Mouse (Mus musculus): ENCODE measurements around the gene Rnf180. TPM values are rescaled to one million over a fixed set of nuclear protein-coding genes. Genes with fewer than 3 reads are reported as not detected.
"Not testable (repeated sequence)": the region's sequence is repeated elsewhere in the genome, so short reads cannot be mapped to it uniquely, and the experiment has no call there.

The Rnf180 gene
- total RNA-seq (2021): under 1 TPM; 0.14 to 0.21 TPM
- long read RNA-seq, experiment 1: 0 reads
- long read RNA-seq, experiment 2: 0 reads

DNA sequence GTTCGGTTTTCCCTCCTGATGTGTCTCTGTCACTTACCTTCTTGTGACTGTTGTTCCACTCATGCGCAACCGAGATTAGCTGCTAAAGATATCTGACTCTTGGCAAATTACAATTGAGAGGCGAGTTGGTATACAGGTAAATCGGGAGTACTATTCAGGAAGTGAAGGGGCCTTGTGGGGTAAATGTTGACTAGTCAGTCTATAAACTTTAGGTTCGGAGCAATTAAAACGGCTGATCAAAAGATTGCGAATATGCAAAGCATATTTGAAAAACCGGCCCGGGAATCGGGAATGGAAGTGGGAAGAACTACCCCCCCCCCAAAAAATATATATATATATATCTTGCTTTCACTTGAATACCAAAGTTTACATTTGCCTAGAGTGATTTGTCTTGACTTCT is at the start of gene Rnf180:
Rnf180 (minus strand) TSS at position 101 of the 400 bp plus-strand sequence.
- DNase-seq (ENCODE audit: low spot score): no peak

DNA sequence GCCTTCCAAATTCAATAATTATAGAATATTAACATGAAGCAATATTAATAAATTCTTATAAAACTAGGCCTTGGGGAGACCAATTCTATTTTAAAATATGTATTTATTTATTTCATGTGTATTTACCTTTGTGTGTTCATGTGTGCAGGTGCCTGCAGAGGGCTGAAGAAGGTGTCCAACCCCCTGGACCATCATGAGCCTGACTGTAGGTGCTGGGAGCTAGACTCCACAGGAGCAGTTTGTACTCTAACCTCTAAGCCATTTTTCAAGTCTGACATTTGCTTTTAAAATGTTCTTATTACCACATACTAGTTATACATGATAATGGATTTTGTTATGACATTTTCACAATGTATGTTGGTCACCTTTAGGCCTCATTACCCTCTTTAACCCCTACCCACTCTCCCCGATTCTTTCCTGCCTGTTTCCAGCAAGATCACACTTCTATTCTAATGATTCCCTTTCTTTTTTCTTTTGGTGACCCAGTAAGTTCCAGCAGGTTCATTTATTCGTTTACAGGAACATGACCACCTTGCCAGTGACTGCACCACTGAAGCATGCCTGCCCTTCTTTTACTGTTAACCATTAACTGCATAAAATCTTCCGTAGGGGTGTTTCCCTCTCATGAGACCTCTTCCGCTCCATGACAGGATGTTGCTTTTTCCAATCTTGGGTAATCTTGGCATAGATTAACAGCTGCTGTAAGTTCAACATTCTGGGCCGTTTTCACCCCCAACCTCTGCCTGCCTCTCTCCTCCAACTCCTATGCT is 36.8 kb upstream of the Rnf180 start:
- DNase-seq (ENCODE audit: low spot score): no peak

DNA sequence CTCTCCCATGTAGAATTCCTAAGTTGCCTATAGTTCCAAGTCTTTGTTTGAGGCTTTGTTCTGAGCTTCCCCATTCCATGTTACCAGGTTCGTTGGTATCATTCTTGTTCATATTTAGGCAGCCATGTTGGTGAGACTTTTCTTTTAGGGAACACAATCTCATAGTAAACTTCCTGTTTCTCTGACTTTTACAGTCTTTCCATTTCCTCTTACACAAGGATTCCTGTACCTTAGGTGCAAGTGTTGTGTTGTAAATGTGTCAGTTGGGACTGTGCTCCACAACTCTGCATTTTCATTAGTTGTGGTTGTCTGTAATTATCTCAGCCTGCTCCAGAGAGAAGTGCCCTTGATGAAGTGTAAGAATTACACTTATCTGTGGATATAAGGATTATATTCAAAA is 32.3 kb upstream of the Rnf180 start:
- DNase-seq (ENCODE audit: low spot score): no peak

DNA sequence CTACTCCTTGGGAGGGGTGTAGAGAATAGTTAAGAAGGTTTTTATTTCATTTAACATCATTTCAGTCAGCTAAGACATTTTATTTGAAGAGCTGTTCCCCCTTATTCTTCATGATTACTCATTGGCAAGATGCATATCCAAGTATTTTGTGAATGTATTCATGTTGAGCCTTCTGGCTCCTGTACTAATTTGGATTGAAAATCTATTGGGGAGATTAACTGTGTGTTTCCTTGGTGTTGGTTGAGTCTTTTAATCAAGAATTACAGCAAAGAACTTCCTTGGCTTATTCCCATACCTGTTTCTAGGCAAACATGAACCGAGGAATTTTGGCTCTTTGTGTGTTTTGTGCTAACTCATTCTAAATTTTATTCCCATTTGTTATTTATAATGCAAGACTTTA is 22.3 kb upstream of the Rnf180 start:
- DNase-seq (ENCODE audit: low spot score): no peak

DNA sequence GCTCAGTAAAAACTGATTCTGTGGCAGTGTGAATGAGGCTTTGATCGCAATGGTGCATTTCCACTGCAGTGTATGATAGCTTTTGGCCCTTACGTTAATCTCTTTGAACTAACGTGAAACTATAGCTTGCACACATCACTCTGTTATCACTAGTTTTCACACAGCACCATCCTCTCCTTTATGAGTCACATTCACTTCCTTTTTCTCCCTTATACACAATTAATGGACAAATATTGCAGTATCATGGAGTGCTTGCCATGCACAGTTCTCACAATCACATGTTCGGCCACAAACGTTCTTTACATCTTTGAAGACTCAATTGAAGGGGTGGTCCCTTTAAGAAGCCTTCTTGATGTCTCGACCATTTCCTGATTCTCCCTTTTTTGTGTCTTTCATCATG is 21.4 kb upstream of the Rnf180 start:
- DNase-seq (ENCODE audit: low spot score): no peak

DNA sequence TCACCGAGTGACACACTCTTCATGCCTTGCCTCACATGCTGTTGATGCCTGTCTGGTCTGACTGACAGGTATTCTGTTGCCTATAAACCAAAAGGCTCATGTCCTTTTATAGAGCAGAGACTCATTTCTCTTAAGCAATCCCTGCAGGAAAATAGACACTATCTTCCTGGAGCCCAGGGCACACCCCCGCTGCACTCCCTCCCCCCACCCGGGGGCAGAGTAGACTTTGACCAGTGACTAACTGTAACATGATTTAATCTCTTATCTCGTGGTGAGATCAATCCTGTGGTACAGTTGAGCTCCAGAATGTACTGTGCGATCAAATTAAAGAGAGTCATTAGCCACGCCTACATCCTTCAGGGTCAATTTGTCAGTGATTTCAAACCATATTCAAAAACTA is 18.1 kb upstream of the Rnf180 start:
- no peak for DNase-seq (ENCODE audit: low spot score)

DNA sequence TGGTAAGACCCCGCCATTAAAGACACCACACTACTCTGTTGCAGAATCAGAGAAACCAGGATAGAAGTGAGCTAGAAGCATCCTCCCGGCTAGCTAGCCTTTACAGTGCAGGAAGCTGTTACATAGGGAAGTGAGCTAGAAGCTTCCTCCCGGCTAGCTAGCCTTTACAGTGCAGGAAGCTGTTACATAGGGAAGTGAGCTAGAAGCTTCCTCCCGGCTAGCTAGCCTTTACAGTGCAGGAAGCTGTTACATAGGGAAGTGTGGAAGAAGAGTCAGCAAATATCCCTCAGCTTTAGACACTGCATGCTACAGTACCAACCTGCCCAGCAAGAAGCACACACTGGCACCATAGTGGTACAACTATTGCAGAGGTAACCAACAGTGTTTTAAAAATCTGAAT is 15.9 kb upstream of the Rnf180 start:
- not testable (repeated sequence) for DNase-seq (ENCODE audit: low spot score)

DNA sequence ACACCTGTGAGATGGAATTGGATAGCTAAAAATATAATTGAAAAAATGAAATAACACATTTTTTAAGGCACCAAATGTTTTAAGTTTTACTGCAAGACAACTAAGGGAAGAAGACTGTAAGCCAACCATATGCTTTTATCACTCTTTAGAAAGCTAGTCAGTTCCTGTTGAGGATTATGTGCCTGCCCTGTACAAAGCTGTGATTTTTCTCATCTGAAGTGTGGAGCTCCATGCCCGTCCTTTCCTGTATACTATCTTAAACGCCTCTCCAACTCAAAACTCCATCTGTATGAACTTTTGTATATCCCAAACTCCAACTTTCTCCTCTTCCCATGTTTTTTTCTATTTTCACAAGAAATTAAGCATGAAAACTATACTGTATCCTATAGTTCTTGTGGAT is 10.9 kb upstream of the Rnf180 start:
- DNase-seq (ENCODE audit: low spot score): no peak

DNA sequence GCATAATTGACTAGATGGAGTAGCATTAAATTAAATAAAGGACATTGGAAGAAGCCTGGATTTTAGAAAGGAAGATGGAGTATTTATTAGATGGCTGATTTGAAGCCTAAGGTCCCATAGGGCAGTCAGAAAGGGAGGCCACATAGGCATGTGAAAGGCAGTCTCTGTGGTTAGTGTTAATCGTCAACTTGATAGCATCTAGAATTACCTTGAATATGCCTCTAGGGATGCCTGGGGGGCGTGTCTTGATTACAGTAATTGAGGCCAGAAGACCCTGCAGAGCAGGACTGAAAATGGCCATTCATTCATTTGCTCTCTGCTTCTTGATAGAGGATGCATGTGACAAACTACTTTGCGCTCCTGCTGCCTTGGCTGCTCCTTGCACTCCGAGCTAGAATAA is 9.4 kb upstream of the Rnf180 start:
- DNase-seq (ENCODE audit: low spot score): no peak

DNA sequence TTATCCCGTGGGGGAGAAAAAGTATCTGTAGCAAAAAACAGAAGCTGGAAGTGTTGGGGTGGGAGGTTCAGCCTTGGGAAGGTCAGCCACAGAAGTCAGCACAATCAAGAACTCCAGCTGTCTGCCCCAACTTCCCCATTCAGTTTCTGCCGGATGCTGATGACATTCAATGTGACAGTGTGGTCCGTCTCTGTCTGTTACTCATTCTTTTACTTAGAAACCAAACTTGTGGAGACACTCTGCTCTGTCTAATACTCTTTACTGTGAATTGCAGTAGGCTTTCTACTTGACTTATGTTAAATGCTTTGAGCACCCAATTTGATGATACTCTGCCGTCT is 5.4 kb upstream of the Rnf180 start:
- no peak for DNase-seq (ENCODE audit: low spot score)

DNA sequence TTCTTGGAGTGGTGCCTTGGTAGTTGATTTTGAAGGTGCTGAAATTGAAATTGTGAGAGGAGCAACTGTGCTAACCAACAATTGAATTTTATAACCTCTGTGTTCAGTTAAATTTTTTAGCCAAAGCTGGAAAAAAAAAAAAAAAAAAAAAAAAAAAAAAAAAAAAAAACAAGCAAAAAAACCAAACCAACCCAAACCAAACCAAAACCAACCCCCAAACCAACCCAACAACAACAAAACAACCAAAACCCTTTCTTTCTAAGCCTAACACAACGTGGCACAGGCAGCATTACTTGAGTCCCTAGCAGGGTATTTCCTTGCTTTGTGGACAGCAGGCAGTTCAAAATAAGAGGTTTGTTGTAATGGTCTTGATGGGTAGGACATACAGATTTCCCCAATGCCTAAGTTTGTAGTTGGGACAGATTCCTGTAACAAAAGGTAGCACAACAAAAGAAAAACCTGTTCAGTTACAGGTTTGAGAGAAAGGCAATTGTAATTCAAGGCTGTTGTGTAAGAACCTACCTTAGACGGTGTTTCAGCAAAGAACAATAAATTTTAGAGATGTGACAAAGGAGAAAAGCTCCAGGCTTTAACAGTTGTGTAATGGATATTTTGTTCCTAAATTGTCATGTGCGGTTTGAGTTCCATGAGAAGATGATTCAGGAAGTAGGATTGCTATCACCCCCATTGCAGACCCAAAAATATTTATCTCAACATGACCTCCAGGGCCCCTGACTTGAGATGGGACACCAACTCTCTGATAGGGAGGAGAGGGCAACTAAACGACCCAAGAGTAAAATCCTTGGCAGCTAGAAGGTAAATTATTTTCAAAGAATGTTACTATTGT is 4.8 kb upstream of the Rnf180 start:
- DNase-seq (ENCODE audit: low spot score): no peak

DNA sequence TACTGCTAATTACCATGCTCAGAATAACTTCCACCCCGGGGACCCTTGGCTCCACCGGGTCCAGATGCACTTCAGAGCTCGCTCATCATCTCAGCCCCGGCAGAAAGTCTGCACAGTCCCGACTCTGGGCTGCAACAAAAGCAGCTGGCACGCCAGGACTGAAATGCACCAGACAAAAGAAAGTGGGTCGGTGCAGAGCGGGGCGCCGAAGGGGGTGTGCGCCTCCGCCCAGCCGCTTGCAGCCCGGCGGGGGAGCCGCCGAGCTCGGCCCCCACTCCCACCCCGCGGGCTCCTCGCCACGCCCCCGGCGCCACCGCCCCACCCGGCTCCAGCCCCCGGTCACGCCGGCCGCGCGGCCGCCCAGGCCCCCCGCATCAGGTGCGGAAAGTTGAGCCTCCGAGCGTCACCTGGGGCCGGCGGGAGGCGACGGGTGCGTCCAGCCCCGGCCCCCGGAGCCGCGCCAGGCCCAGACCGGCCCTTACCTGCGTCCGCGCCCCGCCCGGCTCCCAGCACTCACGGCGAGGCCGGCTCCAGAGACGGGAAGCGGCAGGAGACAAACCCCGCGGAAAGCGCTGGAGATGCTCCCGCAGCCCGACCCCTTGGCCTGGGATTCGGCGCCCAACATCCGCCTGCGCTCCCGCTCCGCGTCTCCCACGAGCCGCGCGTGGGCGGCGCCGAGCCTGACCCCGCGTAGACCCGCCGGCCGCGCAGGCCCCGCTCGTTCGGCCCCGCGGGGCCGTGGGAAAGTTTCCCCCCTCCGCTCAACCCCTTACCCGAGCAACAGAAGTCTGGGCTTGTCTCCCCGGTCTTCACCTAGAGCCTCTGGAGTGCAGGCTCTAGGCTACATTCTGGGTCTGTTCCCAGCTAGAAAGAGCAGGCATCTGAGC is 591 bp downstream of the Rnf180 start:
- no peak for DNase-seq (ENCODE audit: low spot score)

DNA sequence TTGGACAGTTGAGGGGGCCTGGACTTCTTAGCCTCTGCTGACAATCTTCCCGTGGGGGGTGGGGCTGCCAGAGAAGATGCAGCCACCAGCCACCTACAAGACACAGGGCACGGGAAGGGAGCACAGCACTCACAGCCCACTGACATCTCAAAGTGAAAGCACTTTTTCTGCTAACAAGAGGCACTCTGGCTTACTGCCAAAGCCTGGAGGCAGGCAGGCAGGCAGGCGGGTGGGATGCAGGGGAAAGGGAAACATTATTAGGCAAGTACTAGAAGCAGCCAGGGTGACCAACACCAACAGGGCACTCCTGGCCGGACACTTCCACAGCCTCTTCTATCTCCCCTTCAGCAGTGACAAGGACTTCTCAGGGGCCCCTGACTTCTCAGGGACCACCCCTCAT is 2.8 kb downstream of the Rnf180 start:
- no peak for DNase-seq (ENCODE audit: low spot score)

DNA sequence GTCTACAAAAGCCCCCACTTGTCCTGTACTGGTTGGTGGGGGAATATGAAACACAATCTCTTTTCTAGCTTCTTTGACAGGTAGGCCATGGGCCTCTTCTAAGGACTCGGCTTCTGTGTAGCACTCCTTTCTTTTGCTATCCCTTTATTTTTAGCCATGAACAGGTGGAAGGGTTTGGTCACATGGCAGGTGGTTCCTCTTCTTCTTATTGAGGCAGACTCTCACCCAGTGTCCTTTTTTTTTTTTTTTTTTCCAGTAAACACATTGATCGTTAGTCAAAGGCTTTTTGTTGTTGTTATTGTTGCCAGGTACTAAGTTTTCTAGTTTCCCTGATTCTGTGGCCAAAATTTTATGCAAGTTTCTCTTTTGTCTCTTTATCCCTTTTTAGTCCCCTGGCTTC is 4.0 kb downstream of the Rnf180 start:
- DNase-seq (ENCODE audit: low spot score): no peak

DNA sequence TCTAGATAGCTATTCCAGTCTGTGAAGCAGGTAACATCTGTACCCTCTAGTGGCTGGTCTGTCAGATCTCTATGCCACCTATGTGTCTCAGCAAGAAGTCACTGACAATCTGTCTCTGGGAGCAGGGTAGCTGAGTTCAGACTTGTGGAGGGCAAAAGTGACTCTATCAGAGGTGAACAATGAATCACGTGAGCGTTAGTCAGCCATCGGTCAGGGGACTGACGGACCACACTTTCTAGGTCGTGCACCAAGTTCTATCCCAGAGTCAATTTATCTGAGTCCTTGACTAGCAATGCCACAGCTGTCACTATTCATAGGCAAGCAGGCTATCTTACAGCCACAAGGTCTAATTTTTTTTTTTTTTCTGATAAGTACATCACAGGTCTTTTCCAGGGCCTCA is 4.6 kb downstream of the Rnf180 start:
- no peak for DNase-seq (ENCODE audit: low spot score)

DNA sequence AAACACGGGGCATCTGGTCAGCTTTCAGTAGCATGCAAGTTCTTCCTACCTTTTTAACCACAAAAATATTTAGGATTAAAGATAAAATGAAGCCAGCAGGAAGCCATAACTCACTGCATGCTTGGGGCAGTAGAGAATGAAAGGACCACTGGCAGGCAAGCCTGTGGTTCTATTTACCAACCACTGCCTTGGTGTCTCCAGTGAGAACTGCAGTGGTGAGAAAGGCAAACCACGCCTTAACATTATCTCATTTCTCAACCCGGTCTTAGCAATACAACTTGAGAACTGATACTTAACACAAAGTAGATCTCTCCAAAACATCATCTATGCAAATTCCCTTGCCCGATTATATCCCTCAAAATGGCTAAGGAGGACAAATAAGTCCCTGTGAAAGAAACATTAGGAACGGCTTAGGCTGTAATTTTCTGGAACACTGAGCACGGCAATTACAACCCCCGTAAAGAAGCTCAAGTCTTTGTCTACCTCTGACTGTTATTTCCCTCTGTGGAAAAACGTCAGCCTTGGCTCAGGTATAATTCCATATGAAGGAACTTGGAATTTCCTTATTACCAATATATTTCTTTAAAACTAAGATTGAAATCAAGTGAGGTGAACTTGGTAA is 15.1 kb downstream of the Rnf180 start:
- DNase-seq (ENCODE audit: low spot score): no peak

DNA sequence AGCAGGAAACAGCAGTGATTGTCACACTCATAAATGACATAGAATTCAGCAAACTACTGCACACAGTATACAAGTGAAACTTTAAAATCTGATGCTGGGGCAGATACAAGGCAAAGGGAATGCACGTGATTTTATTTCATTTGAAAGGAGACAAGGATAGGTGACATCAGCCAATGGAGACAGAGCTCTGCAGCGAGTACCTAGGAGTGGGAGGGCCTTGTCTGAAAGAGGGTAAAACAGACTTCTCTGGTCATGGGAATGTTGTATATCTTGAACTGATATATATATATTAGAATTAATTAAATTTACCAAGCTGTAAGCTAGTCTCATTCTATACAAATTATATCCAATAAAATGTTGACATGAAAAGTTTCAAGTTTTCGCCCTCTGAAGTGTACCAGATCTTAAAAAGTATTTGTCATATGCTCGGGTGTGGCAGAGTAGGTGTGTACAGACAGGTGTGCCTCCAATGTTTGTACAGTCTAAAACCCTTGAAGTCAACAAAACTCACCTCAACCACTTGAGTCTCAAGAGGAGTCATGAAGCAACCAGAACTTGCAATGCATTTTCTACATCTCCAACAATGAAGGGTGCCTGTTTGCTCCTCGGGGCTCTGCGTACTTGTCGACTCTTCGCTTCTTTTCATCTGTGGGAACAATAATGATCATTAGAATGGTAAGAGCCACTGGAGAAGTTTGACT is 24.1 kb downstream of the Rnf180 start:
- DNase-seq (ENCODE audit: low spot score): no peak

DNA sequence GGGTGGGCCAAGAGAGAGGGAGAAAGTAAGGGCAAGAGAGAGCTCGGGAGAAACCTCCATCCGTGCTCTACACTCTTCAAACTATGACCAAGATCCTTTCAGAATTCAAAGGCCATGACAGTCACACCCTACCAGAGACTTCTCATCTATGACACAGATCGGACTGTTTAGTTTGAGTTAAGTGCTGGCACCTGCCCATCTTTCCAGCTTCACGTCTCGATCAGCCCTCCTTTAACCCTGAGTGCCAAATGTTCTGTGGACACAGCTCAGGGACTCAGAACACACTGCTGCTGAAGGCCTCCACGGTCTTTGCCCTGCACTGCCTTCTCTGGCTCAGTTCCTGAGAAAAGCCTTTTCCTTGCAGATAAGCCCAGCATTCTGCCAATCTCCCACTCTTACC is 27.2 kb downstream of the Rnf180 start:
- DNase-seq (ENCODE audit: low spot score): no peak

DNA sequence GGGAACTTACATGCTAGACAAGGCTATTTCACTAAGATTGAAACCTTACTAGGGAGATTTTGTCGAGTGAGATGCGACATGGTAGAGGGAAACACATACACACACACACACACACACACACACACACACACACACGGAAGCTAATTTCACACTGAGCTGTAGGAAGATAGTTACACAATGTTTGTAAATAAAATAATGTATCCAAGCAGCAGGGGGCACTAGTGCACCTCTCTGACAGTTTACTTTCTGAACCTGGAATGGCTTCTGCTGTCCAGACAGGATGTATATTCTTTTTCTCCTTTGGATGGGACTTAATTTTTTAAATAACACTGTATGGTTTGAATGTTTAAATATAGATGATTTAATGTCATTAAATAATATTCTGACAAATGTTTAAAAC is 27.9 kb downstream of the Rnf180 start:
- DNase-seq (ENCODE audit: low spot score): peak; percentile 30

DNA sequence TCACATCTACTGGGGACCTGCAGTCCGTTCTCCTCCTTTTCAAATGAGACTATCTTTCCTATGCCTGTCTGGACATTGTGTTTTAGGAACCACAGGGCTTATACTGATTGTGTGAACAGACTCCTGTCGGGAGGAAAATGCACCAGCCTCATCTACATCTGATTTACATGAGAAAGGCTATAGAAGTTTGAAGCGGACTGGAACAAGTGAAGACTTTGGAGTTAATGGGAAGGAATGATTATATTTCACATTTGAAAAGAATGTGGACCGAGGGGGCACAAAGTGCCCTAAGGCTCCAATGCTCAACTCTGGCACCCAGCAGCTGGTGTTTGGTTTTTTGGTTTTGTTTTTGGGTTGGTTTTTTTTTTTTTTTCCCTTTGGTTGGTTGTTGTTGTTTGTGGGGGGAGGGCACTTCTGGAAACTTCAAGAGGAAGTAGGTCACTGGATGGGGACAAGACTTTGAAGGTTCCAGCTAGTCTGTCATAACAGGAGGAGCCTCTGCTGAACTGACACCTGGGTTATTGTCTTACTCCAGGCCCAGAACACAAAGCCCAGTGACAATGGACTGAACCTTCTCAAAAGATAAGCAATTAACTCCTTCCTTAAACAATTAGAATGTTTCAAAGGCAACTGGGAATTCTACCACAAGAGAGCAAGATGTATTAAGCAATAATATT is 37.7 kb downstream of the Rnf180 start:
- no peak for DNase-seq (ENCODE audit: low spot score)
